Mouse (Mus musculus) induced T-regulatory cell, adult 2 months (primary cell): ENCODE measurements around the gene Celsr3.
A peak's percentile ranks its signal among the peaks of the same experiment; 100 is the strongest.

Source experiments
- DNase-seq: peaks from one replicate; pipeline ENCODE4 v3.0.0-alpha.2; 2012; ENCODE audit warnings: low read depth

Celsr3 gene

GRCm38 (mm10) chr9:108806831-108807230 is 19.3 kb upstream of the Celsr3 start:
- DNase-seq, result no peak

GRCm38 (mm10) chr9:108807674-108808073 is 18.4 kb upstream of the Celsr3 start:
- no peak for DNase-seq

- DNase-seq, result peak; percentile 95
Observed at GRCm38 (mm10) chr9:108808163-108808665, 17.9 kb upstream of the Celsr3 start, which contains the start of gene Nckipsd. Nckipsd (plus strand) TSS chr9:108808368.

- no peak for DNase-seq
Observed at GRCm38 (mm10) chr9:108809188-108809587, 16.9 kb upstream of the Celsr3 start.

- DNase-seq, result no peak
Observed at GRCm38 (mm10) chr9:108809723-108810122, 16.4 kb upstream of the Celsr3 start.

GRCm38 (mm10) chr9:108810516-108810915 is 15.6 kb upstream of the Celsr3 start:
- no peak for DNase-seq

- no peak for DNase-seq
Observed at GRCm38 (mm10) chr9:108815557-108815956, 10.6 kb upstream of the Celsr3 start.

- peak; percentile 61 for DNase-seq
Observed at GRCm38 (mm10) chr9:108819495-108819894, 6.6 kb upstream of the Celsr3 start.

GRCm38 (mm10) chr9:108820077-108820476 is 6.0 kb upstream of the Celsr3 start:
- no peak for DNase-seq

- DNase-seq, result no peak
Observed at GRCm38 (mm10) chr9:108824144-108824685, 1.9 kb upstream of the Celsr3 start.

- DNase-seq, result no peak
Observed at GRCm38 (mm10) chr9:108824755-108825413, 1.2 kb upstream of the Celsr3 start.

GRCm38 (mm10) chr9:108826700-108827340 is 700 bp downstream of the Celsr3 start:
- peak; percentile 86 for DNase-seq

- DNase-seq, result no peak
Observed at GRCm38 (mm10) chr9:108827454-108827853, 1.3 kb downstream of the Celsr3 start.

GRCm38 (mm10) chr9:108827906-108828305 is 1.8 kb downstream of the Celsr3 start:
- no peak for DNase-seq

- DNase-seq, result peak; percentile 44
Observed at GRCm38 (mm10) chr9:108831637-108832036, 5.5 kb downstream of the Celsr3 start.

- DNase-seq, result peak; percentile 93
Observed at GRCm38 (mm10) chr9:108832390-108833108, 6.4 kb downstream of the Celsr3 start.

- no peak for DNase-seq
Observed at GRCm38 (mm10) chr9:108842989-108843388, 16.9 kb downstream of the Celsr3 start.

GRCm38 (mm10) chr9:108845390-108845789 is 19.3 kb downstream of the Celsr3 start:
- DNase-seq, result no peak

GRCm38 (mm10) chr9:108847374-108847773 is 21.3 kb downstream of the Celsr3 start:
- DNase-seq, result no peak

- DNase-seq, result no peak
Observed at GRCm38 (mm10) chr9:108848419-108848818, 22.3 kb downstream of the Celsr3 start.

GRCm38 (mm10) chr9:108852976-108853375 is 26.9 kb downstream of the Celsr3 start, which contains the start of gene Slc26a6:
Slc26a6 (plus strand) TSS chr9:108853283.
- no peak for DNase-seq

- DNase-seq, result peak; percentile 96
Observed at GRCm38 (mm10) chr9:108853635-108854240, 27.6 kb downstream of the Celsr3 start.
